In genomic region chr7:141501820-141502555, GRCm38 (mm10) we compare ENCODE assay signal across 20 mouse cellular contexts. TPM values are rescaled to one million over a fixed set of nuclear protein-coding genes. Genes with fewer than 3 reads are reported as not detected.
DNase-seq lines count a peak whose midpoint lies in the region; ATAC-seq and TF ChIP-seq lines count a peak whose summit lies in the region.
"Had no signal": no experiment of that assay in that cellular context is flagged by ENCODE, and none has a peak within 500 bp of the region (broad histone marks: within the 10 kb centered on the region; RNA-seq: fewer than 3 reads in every experiment).

No protein-coding gene starts in this region.

- no peak for ATAC-seq in liver, embryonic 15.5 days (ENCODE audit: insufficient read depth)
- no peak for ATAC-seq in liver, postnatal 0 days
- ATAC-seq in activated CD4-positive, CD25-positive, alpha-beta regulatory T cell, adult 4 months: no peak
- ATAC-seq: Patski had no signal

- no peak for TF ChIP-seq POLR2A in cerebellum, adult 2 months (IDR thresholded peaks at IDR 0.05; ENCODE audit: borderline replicate concordance, insufficient read depth, low read length)

- TF ChIP-seq CTCF in cerebellum, adult 2 months (IDR thresholded peaks at IDR 0.05; ENCODE audit: borderline replicate concordance, insufficient read depth, low read depth, low read length): no peak
- TF ChIP-seq CTCF in liver, postnatal 0 days (IDR thresholded peaks at IDR 0.05; ENCODE audit: low read depth): no peak

- H3K27ac ChIP-seq in cerebellum, adult 2 months (ENCODE audit: insufficient read depth, low read length): peak overlapping the region; percentile 62
- peak overlapping the region; percentile 8; the same call in 1 of the 2 replicates for H3K27ac ChIP-seq in liver, embryonic 15.5 days (replicated peaks)
- no peak overlapping the region for H3K27ac ChIP-seq in liver, postnatal 0 days (ENCODE audit: low read depth)
- H3K27ac ChIP-seq in embryonic facial prominence, embryonic 10.5 days (replicated peaks): no peak overlapping the region
- H3K27ac ChIP-seq: forebrain, embryonic 12.5 days; heart, embryonic 15.5 days; liver, embryonic 14.5 days; neural tube, embryonic 12.5 days had no signal

- no peak overlapping the region for H3K4me3 ChIP-seq in cerebellum, adult 2 months (replicated peaks; ENCODE audit: insufficient read depth, low read depth, low read length)
- no peak overlapping the region for H3K4me3 ChIP-seq in liver, embryonic 15.5 days (replicated peaks)
- no peak overlapping the region for H3K4me3 ChIP-seq in liver, postnatal 0 days (ENCODE audit: low read depth, low read length)
- H3K4me3 ChIP-seq in embryonic facial prominence, embryonic 10.5 days: no peak overlapping the region
- H3K4me3 ChIP-seq: forebrain, embryonic 12.5 days; heart, embryonic 15.5 days; neural tube, embryonic 12.5 days had no signal

- H3K4me2 ChIP-seq in liver, embryonic 15.5 days: no peak overlapping the region
- no peak overlapping the region for H3K4me2 ChIP-seq in liver, postnatal 0 days (ENCODE audit: low read depth, low read length)
- H3K4me2 ChIP-seq: forebrain, embryonic 12.5 days; heart, embryonic 15.5 days; neural tube, embryonic 12.5 days had no signal

- no peaks in the 10 kb centered on the region for H3K27me3 ChIP-seq in cerebellum, adult 2 months (ENCODE audit: control insufficient read depth, insufficient read depth, low read length)
- no peaks in the 10 kb centered on the region for H3K27me3 ChIP-seq in liver, embryonic 15.5 days
- no peaks in the 10 kb centered on the region for H3K27me3 ChIP-seq in liver, postnatal 0 days (ENCODE audit: insufficient read depth, low read length)
- no peaks in the 10 kb centered on the region for H3K27me3 ChIP-seq in embryonic facial prominence, embryonic 10.5 days (replicated peaks; ENCODE audit: low read depth, poor library complexity, severe bottlenecking)
- H3K27me3 ChIP-seq: forebrain, embryonic 12.5 days; heart, embryonic 15.5 days; neural tube, embryonic 12.5 days; Patski had no signal

- H3K9me3 ChIP-seq in liver, embryonic 15.5 days (replicated peaks): no peaks in the 10 kb centered on the region
- no peaks in the 10 kb centered on the region for H3K9me3 ChIP-seq in liver, postnatal 0 days (ENCODE audit: low read length)
- H3K9me3 ChIP-seq in embryonic facial prominence, embryonic 10.5 days: no peaks in the 10 kb centered on the region
- H3K9me3 ChIP-seq: forebrain, embryonic 12.5 days; heart, embryonic 15.5 days had no signal

- peaks cover 24% of the 10 kb centered on the region for H3K4me1 ChIP-seq in cerebellum, adult 2 months (ENCODE audit: control insufficient read depth, insufficient read depth, low read length)
- peaks cover 30% of the 10 kb centered on the region for H3K4me1 ChIP-seq in liver, embryonic 15.5 days (replicated peaks)
- H3K4me1 ChIP-seq in liver, postnatal 0 days (ENCODE audit: insufficient read depth): peaks cover 4% of the 10 kb centered on the region; the same call in 1 of the 2 replicates
- H3K4me1 ChIP-seq in embryonic facial prominence, embryonic 10.5 days: no peaks in the 10 kb centered on the region
- H3K4me1 ChIP-seq: forebrain, embryonic 12.5 days; neural tube, embryonic 12.5 days had no signal

- TF ChIP-seq EP300 in liver, postnatal 0 days (IDR thresholded peaks at IDR 0.05; ENCODE audit: low read depth): no peak

- H3K36me3 ChIP-seq in liver, embryonic 15.5 days (replicated peaks): peaks cover 19% of the 10 kb centered on the region; the same call in 1 of the 2 replicates
- H3K36me3 ChIP-seq in liver, postnatal 0 days (replicated peaks; ENCODE audit: insufficient read depth, low read length): 0 out of 2 replicates have a peak, but pooled peaks cover 5% of the 10 kb centered on the region
- H3K36me3 ChIP-seq in embryonic facial prominence, embryonic 10.5 days (replicated peaks): peaks cover 29% of the 10 kb centered on the region

- no peak overlapping the region for H3K9ac ChIP-seq in liver, embryonic 15.5 days
- no peak overlapping the region for H3K9ac ChIP-seq in liver, postnatal 0 days (replicated peaks)
- H3K9ac ChIP-seq: forebrain, embryonic 12.5 days; heart, embryonic 15.5 days; liver, embryonic 14.5 days; neural tube, embryonic 12.5 days had no signal

- peak in 1 of 2 experiments; percentile 63 for DNase-seq in cerebellum, adult 2 months
- no peak for DNase-seq in cerebellum, adult 9-10 months
- no peak for DNase-seq in liver, postnatal 0 days
- DNase-seq in adrenal gland, postnatal 25 days: peak; percentile 54
- no peak for DNase-seq in embryonic facial prominence, embryonic 10.5 days (ENCODE audit: low spot score)
- DNase-seq: gastrocnemius, postnatal 10 days; heart, adult 18-20 months; kidney, adult 9 months; kidney, postnatal 36 days; lung, postnatal 10 days; right cerebral cortex, postnatal 4 days; thymus, postnatal 25 days had no signal

- 37% methylated on average over 7 of the region's 7 CpGs for WGBS in cerebellum, adult 2 months
- 73% methylated on average over 7 of the region's 7 CpGs for WGBS in liver, embryonic 15.5 days (ENCODE audit: insufficient replicate concordance)
- 80% methylated on average over 7 of the region's 7 CpGs for WGBS in liver, postnatal 0 days (ENCODE audit: insufficient replicate concordance)
- WGBS in embryonic facial prominence, embryonic 10.5 days: 87% methylated on average over 7 of the region's 7 CpGs

RNA-seq across cellular contexts. Expression of gene Tspan4, which starts 26.9 kb away (rescaled TPM):
- 140 and 162 TPM in 2 replicates for polyA plus RNA-seq in cerebellum, adult 2 months (2012; rRNA removed)
- polyA plus RNA-seq in liver, embryonic 15.5 days (2015; fragmentation: Nextera tagmentation; extraction: Ambion mirVana): 47.7 and 55.0 TPM in 2 replicates
- 72.2 and 77.0 TPM in 2 replicates for polyA plus RNA-seq in liver, postnatal 0 days (2015; fragmentation: Nextera tagmentation; extraction: Ambion mirVana)
- total RNA-seq in adrenal gland, postnatal 25 days (2021): 70.9 and 99.3 TPM in 2 replicates
- polyA plus RNA-seq in activated CD4-positive, CD25-positive, alpha-beta regulatory T cell, adult 4 months (2017; shearing (Covaris generic)): 1 to 10 TPM; 1.5 to 2.7 TPM
- 32.6 and 34.2 TPM in 2 replicates for polyA plus RNA-seq in embryonic facial prominence, embryonic 10.5 days (2016; fragmentation: Nextera tagmentation; extraction: Ambion mirVana)

RNA-seq across cellular contexts. Expression of gene Polr2l, which starts 27.1 kb away (rescaled TPM):
- polyA plus RNA-seq in cerebellum, adult 2 months (2012; rRNA removed): 58.9 and 62.3 TPM in 2 replicates
- 41.7 and 43.9 TPM in 2 replicates for polyA plus RNA-seq in liver, embryonic 15.5 days (2015; fragmentation: Nextera tagmentation; extraction: Ambion mirVana)
- polyA plus RNA-seq in liver, postnatal 0 days (2015; fragmentation: Nextera tagmentation; extraction: Ambion mirVana): 41.8 and 45.1 TPM in 2 replicates
- 89.5 and 102 TPM in 2 replicates for total RNA-seq in adrenal gland, postnatal 25 days (2021)
- 10 to 100 TPM; 22.3 to 22.6 TPM for polyA plus RNA-seq in activated CD4-positive, CD25-positive, alpha-beta regulatory T cell, adult 4 months (2017; shearing (Covaris generic))
- 84.0 and 86.0 TPM in 2 replicates for polyA plus RNA-seq in embryonic facial prominence, embryonic 10.5 days (2016; fragmentation: Nextera tagmentation; extraction: Ambion mirVana)

RNA-seq across cellular contexts. Expression of gene Cd151, which starts 34.8 kb away (rescaled TPM):
- polyA plus RNA-seq in cerebellum, adult 2 months (2012; rRNA removed): 68.7 and 73.9 TPM in 2 replicates
- polyA plus RNA-seq in liver, embryonic 15.5 days (2015; fragmentation: Nextera tagmentation; extraction: Ambion mirVana): 5.0 and 6.3 TPM in 2 replicates
- polyA plus RNA-seq in liver, postnatal 0 days (2015; fragmentation: Nextera tagmentation; extraction: Ambion mirVana): 5.1 and 6.6 TPM in 2 replicates
- total RNA-seq in adrenal gland, postnatal 25 days (2021): 287 and 310 TPM in 2 replicates
- 1 to 10 TPM; 8.3 to 8.7 TPM for polyA plus RNA-seq in activated CD4-positive, CD25-positive, alpha-beta regulatory T cell, adult 4 months (2017; shearing (Covaris generic))
- polyA plus RNA-seq in embryonic facial prominence, embryonic 10.5 days (2016; fragmentation: Nextera tagmentation; extraction: Ambion mirVana): 20.6 and 22.4 TPM in 2 replicates

RNA-seq across cellular contexts. Expression of gene Chid1, which starts 37.7 kb away (rescaled TPM):
- polyA plus RNA-seq in cerebellum, adult 2 months (2012; rRNA removed): 35.8 and 37.9 TPM in 2 replicates
- polyA plus RNA-seq in liver, embryonic 15.5 days (2015; fragmentation: Nextera tagmentation; extraction: Ambion mirVana): 25.2 and 27.9 TPM in 2 replicates
- 12.6 and 14.7 TPM in 2 replicates for polyA plus RNA-seq in liver, postnatal 0 days (2015; fragmentation: Nextera tagmentation; extraction: Ambion mirVana)
- total RNA-seq in adrenal gland, postnatal 25 days (2021): 50.5 and 57.8 TPM in 2 replicates
- 10 to 100 TPM; 14.2 to 14.4 TPM for polyA plus RNA-seq in activated CD4-positive, CD25-positive, alpha-beta regulatory T cell, adult 4 months (2017; shearing (Covaris generic))
- polyA plus RNA-seq in embryonic facial prominence, embryonic 10.5 days (2016; fragmentation: Nextera tagmentation; extraction: Ambion mirVana): 23.8 and 24.3 TPM in 2 replicates

RNA-seq across cellular contexts. Expression of gene Cracr2b, which starts 41.1 kb away (rescaled TPM):
- polyA plus RNA-seq in cerebellum, adult 2 months (2012; rRNA removed): 8.3 and 10.1 TPM in 2 replicates
- polyA plus RNA-seq in liver, embryonic 15.5 days (2015; fragmentation: Nextera tagmentation; extraction: Ambion mirVana): 3.9 and 5.2 TPM in 2 replicates
- 6.3 and 7.3 TPM in 2 replicates for polyA plus RNA-seq in liver, postnatal 0 days (2015; fragmentation: Nextera tagmentation; extraction: Ambion mirVana)
- 9.9 and 13.5 TPM in 2 replicates for total RNA-seq in adrenal gland, postnatal 25 days (2021)
- polyA plus RNA-seq in activated CD4-positive, CD25-positive, alpha-beta regulatory T cell, adult 4 months (2017; shearing (Covaris generic)): not detected
- 6.6 and 8.3 TPM in 2 replicates for polyA plus RNA-seq in embryonic facial prominence, embryonic 10.5 days (2016; fragmentation: Nextera tagmentation; extraction: Ambion mirVana)
- total RNA-seq: monocyte, adult 5-6 weeks had no signal

Comparison
In these comparisons a context has a peak if more than half of its experiments do, and no peak if none do; other contexts are left out.
1. H3K27ac ChIP-seq: peak in cerebellum, adult 2 months (single experiment) and liver, embryonic 15.5 days (single experiment); none in liver, postnatal 0 days (single experiment) and embryonic facial prominence, embryonic 10.5 days (single experiment).